Mouse (Mus musculus) regulatory T cell (primary cell): ENCODE measurements around the gene Cracr2b.
"Not testable (repeated sequence)": the region's sequence is repeated elsewhere in the genome, so short reads cannot be mapped to it uniquely, and the experiment has no call there.

ENCODE experiments used
- in situ Hi-C: fragments of 300-600 bp; cut with MboI, MseI; formaldehyde crosslinking; loops from one replicate; pipeline ENCODE4 v1.15.1; 2025; ENCODE audit warnings: high pct_unique_total_duplicates

Gene Cracr2b

DNA sequence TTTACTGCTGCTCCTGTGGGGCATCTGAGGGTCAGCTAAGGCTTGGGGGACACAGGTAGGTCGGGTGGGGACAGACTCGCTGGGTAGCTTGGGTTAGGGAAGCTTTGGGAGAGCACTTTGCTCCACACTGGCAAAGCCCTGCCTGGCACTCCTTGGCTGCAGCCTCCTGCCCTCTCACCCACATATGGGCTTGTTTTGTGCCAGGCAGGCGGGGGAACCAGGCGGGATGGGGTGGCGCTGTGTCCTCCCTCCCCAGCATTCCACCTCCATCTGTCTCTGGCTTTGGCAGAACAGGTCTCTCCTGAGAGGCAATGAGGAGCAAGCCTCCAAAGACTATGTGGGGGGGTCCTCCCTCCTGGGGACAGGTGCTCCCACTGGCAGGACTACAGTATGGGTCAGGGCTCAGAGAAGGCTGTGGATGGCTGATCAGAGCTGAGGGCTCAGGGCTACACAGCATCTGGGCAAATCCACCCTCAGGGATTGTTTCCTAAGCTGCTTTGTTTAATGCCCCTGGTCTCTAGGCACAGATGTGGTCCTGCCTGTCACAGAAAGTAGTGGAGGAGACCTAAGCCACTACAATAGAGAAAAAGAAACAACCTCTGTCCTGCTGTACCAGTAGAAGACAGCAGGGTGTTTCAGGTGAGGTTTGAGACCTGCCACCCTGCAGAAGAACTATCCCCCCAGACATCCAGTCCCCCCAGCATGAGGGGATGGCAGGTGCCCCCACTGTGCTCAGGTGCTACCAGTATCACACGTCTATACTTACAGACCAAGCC lies 28.0 kb upstream of the Cracr2b start:
- in situ Hi-C loops: loop anchor here (5.0 to 10.0 kb wide), 2 partner anchors 36 to 1298 kb away; partner anchors contain the start of gene Mtg1

DNA sequence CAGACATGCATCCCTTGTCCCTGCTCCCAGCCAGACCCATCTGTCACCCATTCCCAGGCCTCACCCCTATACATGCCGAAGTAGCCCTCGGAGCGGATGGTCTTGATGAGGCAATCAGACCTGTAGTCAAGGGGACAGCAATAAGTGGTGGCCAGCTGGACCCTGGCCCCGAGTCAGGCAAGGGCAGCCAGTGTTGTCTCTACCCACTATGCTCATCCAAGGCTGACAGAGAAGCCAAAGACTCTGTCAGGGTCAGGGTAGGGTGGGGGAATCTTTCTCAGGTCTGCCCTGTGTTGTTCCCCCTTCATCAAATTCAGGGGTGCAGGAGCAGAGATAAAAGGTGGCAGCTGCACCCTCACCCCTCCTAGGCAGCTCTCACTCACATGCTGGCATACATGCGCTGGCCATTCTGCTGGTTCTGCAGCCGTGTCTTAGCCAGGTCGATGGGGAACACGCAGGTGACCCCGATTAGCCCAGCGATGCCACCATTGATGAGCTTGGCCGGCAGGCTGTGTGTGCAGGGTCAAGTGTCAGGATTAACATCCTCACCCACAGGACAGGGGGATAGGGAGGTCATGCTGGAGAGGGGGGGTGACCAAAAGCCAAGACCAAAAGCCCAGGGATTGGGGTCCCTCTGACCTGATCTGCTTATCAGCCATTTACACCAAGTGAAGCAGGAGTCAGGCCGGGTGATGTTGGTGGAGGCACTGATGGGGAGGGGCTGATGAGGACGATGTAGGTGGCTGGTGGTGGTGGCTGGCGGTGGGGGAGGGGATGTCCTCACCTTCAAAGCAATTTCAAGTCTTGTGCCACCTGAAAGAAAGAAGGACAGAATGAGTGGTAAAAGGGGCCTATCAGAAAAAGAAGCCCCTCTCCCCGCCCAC lies 27.1 kb upstream of the Cracr2b start:
- in situ Hi-C loops: loop anchor here (5.0 to 10.0 kb wide), 2 partner anchors 36 to 1299 kb away; partner anchors contain the start of gene Mtg1

GRCm38 (mm10) chr7:141434464-141434863 lies 26.4 kb upstream of the Cracr2b start:
- in situ Hi-C loops: loop anchor here (5.0 to 10.0 kb wide), 2 partner anchors 37 to 1300 kb away; partner anchors contain the start of gene Mtg1

DNA sequence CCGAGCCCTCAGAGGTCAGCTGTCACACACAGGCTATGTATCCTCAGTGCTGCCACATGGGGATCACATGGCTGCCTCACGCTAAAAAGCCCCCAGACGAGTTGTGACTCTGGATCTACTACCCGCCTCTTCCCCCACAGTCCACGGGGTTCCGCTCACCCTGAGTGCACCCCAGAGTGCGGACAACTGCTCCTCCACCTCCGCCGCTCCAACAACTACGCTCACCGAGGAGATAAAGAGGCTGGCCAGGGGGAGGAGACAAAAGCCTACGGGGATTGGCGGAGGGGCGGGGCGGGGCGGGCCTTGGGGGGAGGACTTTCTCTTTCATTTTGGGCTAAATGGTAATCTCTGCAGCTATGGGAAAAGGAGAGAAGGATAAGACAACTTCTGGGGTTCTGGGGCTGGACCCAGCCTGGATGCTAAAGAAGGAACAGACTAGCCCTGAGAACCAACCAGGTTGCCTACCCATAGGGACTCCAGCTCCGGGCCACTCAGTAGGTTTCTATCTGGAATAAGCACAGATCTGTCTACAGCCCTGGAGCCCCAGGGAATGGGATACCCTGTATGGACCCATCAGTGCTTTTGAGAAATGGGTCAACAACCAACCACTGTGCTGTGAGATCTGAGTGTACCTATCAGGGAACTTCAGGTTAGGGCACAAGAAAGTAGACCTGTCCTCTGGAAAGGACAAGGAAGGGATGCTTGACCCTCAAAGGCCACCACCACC lies 25.6 kb upstream of the Cracr2b start:
- in situ Hi-C loops: loop anchor here (10.0 kb wide), 1 partner anchor 1300 kb away; the partner anchor contains the start of gene Mtg1

DNA sequence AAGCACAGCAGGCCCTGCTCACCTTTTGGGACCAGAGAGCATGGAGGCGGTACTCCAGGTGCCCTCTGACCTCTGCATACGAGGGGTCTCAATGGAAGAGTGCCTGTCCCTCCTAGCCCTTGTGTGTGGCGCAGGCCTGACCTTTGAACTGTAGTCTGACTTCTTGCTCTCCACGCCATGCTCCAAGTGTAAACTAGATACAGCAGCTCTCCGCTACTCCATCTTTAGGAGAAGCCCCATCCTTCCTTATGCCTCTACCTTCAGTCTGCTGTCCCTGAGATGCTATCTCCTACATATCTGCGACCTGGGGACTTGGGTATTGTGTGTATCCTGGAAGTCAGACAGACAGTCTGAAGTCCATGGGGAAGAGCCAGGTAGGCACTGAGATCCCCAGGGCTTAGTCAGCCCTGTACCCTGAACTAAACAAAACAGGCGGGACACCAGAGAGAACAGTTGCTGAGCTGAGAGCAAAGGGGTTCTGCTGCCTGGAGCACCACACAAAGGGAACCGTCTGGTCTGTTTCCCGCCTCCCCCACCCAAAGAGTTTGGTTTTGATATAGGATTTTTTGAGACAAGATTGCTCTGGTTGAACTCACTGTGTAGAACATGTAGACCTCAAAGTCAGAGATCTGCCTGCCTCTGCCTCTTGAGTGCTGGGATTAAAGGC lies 24.9 kb upstream of the Cracr2b start:
- in situ Hi-C loops: loop anchor here (10.0 kb wide), 1 partner anchor 1301 kb away; the partner anchor contains the start of gene Mtg1

DNA sequence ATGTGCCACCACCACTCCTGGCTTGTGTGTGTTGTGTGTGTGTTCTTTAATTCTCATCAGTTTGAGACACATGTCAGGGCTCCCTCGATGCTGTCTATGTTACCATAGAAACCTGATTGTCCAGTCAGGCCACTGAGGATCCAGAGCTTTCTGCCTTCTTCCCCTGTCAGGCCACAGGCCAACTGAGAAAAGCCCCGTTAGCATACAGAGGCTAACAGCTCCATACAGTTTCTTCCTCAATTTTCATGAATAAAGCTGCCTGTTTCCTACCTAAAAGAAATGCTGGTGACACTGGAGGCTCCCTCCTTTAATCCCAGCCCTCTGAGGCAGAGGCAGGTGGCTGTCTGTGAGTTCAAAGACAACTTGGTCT lies 24.4 kb upstream of the Cracr2b start:
- in situ Hi-C loops: loop anchor here (10.0 kb wide), 1 partner anchor 1302 kb away; the partner anchor contains the start of gene Mtg1

GRCm38 (mm10) chr7:141437178-141438120 lies 23.4 kb upstream of the Cracr2b start, which contains the start of gene Slc25a22:
Gene Slc25a22 (minus strand): TSS chr7:141437892.
- in situ Hi-C loops: loop anchor here (10.0 kb wide), 1 partner anchor 1303 kb away; the partner anchor contains the start of gene Mtg1

DNA sequence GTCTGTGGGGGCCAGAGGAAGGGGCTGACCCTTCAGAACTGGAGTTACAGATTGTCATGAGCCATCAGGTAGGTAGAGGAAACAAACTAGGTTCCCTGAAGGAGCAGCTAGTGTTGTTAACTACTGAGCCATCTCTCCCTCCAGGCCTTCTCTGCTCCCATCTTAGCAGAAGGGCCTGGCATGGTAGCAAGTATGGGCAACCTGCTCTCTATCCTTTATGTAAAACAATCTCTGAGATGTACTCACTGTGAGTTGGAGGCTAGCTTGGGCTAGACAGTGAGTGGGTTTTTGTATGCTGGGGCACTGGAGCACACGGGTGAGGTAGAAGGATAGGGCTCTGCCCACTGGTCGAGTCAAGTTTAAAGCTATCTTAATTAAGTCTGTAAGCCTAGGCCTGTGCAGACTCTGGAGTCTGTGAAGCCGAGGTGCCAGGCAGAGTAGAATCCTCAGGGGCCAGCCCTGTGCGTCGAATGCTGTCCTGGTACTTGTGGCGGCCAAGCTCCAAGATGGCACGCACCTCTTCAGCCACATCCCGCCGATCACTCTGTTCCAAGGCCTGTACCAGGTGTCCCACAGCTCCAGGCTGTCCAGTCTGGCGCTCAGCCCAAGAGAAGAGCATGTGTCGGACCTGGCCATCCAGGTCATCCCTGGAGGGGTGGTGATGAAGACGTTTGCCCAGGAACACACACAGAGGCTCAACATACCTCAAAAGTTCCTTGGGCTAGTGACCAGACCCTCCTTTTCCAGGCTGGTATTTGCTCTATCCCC lies 22.5 kb upstream of the Cracr2b start:
- in situ Hi-C loops: loop anchor here (10.0 kb wide), 1 partner anchor 1304 kb away; the partner anchor contains the start of gene Mtg1

DNA sequence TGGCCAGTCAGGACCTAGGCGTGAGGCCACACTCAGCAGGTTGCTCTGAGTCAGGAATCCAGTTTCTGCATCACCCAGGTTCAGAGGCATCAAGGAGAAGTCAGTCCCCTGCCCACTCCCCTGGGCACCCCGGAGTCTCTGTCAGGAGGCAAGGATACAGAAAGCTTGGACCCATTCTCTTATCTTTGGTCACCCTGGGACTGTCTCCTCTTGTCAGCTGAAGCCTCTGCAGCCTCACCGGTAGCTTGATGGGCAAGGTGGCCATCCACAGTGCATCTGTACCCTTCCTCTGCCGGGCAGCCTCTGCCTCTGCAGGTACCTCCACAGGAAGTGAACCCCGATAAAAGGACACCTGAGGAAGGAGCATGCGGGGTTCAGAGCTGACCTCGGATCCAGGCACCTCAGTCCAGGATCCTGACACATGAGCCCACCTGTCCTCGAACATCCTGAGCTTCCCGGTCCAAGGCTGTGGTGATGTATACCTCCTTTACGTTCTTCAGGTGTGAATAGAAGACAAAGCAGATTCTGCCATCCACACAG lies 21.7 kb upstream of the Cracr2b start:
- in situ Hi-C loops: loop anchor here (10.0 kb wide), 1 partner anchor 1304 kb away; the partner anchor contains the start of gene Mtg1

DNA sequence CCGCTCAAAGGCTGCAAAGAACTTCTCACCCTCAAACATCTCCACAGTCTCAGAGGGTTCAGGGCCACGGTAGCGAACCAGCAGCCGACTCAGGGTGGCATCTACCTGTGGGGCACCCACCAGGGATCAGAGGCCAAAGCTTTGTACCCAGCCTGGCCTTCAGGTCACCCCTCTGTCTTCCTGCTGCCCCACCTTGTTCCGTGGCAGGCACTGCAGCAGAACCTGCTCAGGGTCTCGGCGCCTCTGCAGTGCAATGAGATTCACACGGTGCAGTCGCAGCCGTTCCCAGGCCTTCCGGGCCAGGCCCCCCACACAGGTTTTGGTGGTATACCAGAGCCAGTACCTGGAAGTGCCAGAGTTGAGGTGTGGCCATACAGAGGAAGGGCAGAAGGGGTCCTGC lies 21.1 kb upstream of the Cracr2b start:
- in situ Hi-C loops: loop anchor here (10.0 kb wide), 1 partner anchor 1305 kb away; the partner anchor contains the start of gene Mtg1

DNA sequence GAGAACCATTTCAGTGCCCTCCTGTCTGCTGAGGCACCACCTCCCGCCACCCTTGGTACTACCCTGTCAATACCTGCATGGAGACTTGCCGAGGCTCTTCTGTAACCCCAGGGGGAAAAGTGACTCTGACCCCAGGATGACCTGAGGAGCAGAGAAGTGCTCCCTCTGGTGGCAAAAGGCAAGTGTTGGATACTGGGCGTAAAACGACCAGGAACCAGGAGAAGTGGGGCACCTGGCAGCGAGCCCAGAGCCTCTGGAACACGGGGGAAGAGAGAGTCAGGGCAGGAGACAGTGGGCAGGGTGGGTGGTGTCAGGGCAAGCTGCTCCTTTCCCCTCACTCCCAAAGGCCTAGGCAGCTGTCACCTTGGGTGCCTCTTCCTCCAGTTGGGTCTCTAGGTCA lies 20.3 kb upstream of the Cracr2b start:
- in situ Hi-C loops: no loop called here

DNA sequence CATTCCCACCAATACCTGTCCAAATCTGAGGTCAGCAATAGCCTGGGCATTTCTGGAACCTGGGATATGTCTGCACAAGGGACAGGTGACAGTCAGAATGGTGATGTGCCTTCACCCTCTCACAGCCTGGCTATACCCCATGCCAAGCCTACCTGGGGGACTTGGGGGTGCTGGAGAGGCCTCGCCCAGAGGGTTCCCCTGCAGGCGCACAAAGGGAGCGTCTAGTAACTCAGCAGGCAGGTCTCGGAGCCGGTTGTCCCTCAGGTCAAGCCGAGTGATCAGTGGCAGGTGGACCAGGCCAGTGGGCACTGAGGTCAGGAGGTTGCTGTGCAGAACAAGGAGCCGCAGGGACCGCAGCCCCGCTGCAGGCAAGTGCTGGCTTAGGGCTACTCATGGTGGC lies 19.4 kb upstream of the Cracr2b start:
- in situ Hi-C loops: no loop called here

- in situ Hi-C loops: no loop called here
These were observed 18.7 kb upstream of the Cracr2b start for GRCm38 (mm10) chr7:141442199-141442598.

- in situ Hi-C loops: no loop called here
These were observed 17.6 kb upstream of the Cracr2b start for GRCm38 (mm10) chr7:141443081-141443821.

- in situ Hi-C loops: no loop called here
These were observed 17.1 kb upstream of the Cracr2b start, which contains the start of gene Pidd1 for GRCm38 (mm10) chr7:141443828-141444237. Gene Pidd1 (minus strand): TSS chr7:141444025.

DNA sequence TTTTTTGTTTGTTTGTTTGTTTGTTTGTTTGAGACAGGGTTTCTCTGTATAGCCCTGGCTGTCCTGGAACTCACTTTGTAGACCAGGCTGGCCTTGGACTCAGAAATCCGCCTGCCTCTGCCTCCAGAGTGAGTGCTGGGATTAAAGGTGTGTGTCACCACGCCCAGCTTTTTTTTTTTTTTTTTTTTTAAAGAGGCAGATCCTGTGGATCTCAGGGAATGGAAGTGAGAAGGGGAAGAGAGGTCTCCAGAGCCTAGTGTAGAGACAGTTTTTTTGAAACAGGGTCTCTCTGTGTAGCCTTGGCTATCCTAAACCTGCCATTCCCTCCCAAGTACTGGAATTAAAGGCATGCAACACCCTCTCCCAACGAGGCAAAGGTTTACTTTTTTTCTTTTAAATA lies 14.5 kb upstream of the Cracr2b start:
- in situ Hi-C loops: not testable (repeated sequence)
